Mouse (Mus musculus): ENCODE data around the gene Fbxo5. TPM values are rescaled to one million over a fixed set of nuclear protein-coding genes. Genes with fewer than 3 reads are reported as not detected.

Fbxo5 gene
- total RNA-seq, 2 experiments from 2014 or later: 23.9 to 37.9 TPM

DNA sequence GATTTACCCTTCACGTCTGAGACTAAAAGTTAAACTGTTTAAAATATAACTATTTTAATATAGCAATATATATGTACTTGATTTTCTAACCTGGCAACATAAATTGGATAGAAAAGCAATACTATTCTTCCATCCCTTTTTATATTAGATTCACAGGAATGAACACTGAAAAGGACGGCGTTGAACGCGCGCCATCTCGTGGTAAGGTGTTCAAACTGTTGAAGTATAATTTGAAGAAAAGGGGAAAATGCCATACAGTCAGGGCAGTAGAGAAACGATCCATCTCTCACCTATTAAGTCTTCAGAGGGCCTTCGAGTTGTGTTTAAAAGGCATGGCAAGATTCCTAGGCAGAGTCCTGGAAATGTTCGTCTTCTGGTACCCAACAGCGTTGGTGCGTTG, 14.7 kb downstream of the Fbxo5 start:
- no peak for ATAC-seq (replicated peaks; ENCODE audit: low FRiP score, poor library complexity, severe bottlenecking)

DNA sequence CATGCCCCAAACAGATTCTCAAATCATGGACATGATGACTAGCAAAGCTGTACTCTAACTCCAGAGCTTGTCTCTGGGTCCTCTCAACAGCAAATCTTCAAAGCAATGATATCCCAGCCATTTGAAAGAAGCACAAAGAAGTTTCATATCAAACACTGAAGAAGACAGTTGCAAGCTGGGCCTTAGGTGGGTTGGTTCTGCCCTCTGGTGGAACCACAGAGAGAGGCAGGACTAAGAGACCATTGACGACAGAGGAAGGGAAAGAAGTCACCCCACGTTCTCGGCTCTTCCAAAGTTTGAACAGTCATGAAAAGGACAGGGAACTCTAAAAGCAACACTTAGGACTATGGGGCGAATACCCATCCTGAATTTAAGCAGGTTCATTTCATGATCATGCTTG, 18.5 kb downstream of the Fbxo5 start:
- ATAC-seq (replicated peaks; ENCODE audit: low FRiP score, poor library complexity, severe bottlenecking): no peak; the same call in 1 of the 2 replicates

Other genes with a start within 250 kb of the Fbxo5 start
- 1.0 TPM in 1 of 2 replicates, not detected in the other for gene Myct1, start 211.8 kb downstream of the Fbxo5 start, total RNA-seq (2015; ENCODE audit: low replicate concordance)
- gene Myct1, start 211.8 kb downstream of the Fbxo5 start, total RNA-seq (2017; ENCODE audit: low replicate concordance): 0.09 TPM in 1 of 2 replicates, not detected in the other
- gene Vip, start 166.4 kb downstream of the Fbxo5 start, total RNA-seq (2015; ENCODE audit: low replicate concordance): not detected in 2 replicates
- gene Vip, start 166.4 kb downstream of the Fbxo5 start, total RNA-seq (2017; ENCODE audit: low replicate concordance): not detected in 2 replicates
- 1.7 and 20.2 TPM in 2 replicates for gene Mtrf1l, start 18.3 kb upstream of the Fbxo5 start, total RNA-seq (2015; ENCODE audit: low replicate concordance)
- 8.6 and 19.3 TPM in 2 replicates for gene Mtrf1l, start 18.3 kb upstream of the Fbxo5 start, total RNA-seq (2017; ENCODE audit: low replicate concordance)
- not detected in 2 replicates for gene Rgs17, start 116.8 kb upstream of the Fbxo5 start, total RNA-seq (2015; ENCODE audit: low replicate concordance)
- 0.09 TPM in 1 of 2 replicates, not detected in the other for gene Rgs17, start 116.8 kb upstream of the Fbxo5 start, total RNA-seq (2017; ENCODE audit: low replicate concordance)

Data from erythroblast, adult 5-6 weeks (primary cell).